ENCODE assay signal across 1 mouse cellular context in the genomic region with DNA sequence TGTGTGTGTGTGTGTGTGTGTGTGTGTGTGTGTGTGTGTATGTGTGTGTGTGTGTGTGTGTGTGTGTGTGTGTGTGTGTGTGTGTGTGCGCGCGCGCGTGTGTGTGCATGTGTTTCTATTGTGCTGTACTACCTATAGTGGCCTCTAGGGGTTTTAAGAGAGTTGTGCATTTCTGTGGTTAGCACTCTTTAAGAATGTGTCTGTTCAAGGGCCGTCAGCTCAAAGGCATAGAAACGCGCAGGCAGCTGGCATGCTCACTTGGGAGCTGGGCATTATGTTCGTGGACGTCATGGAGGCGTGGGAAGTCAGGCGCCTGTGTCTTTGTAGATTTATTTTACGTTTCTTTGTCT.
TF ChIP-seq lines count a peak whose summit lies in the region.

No protein-coding gene starts in this region.

TF ChIP-seq in MEL, 35 proteins besides CTCF, POLR2A, EP300 and RAD21 (continued from another document):
- TF ChIP-seq MAZ (IDR thresholded peaks at IDR 0.05; ENCODE audit: low read depth, low read length): no peak
- no peak for TF ChIP-seq SIN3A (IDR thresholded peaks at IDR 0.05; ENCODE audit: low read length)
- no peak for TF ChIP-seq CHD2 (IDR thresholded peaks at IDR 0.05; ENCODE audit: low read length)
- no peak for TF ChIP-seq NRF1 (IDR thresholded peaks at IDR 0.05; ENCODE audit: insufficient read depth, low read depth, low read length, poor library complexity, severe bottlenecking)
- TF ChIP-seq ZC3H11A (IDR thresholded peaks at IDR 0.05; ENCODE audit: low read depth, low read length): no peak
- TF ChIP-seq UBTF (IDR thresholded peaks at IDR 0.05; ENCODE audit: borderline replicate concordance, insufficient read depth, low read depth, low read length): no peak
- TF ChIP-seq ZMIZ1 (IDR thresholded peaks at IDR 0.05; ENCODE audit: low read depth, low read length): no peak
- TF ChIP-seq HCFC1 (IDR thresholded peaks at IDR 0.05; ENCODE audit: low read depth, low read length): no peak
- TF ChIP-seq ZKSCAN1 (IDR thresholded peaks at IDR 0.05; ENCODE audit: low read depth, low read length): no peak
- no peak for TF ChIP-seq GATA1 (IDR thresholded peaks at IDR 0.05; ENCODE audit: low read depth, low read length)
- TF ChIP-seq MAX (IDR thresholded peaks at IDR 0.05; ENCODE audit: low read length): no peak
